Mouse (Mus musculus): ENCODE data around the gene Phf14. TPM values are rescaled to one million over a fixed set of nuclear protein-coding genes. Genes with fewer than 3 reads are reported as not detected.

Gene Phf14
- polyA plus RNA-seq, 1 experiment from 2014 or later = 21.3 TPM

DNA sequence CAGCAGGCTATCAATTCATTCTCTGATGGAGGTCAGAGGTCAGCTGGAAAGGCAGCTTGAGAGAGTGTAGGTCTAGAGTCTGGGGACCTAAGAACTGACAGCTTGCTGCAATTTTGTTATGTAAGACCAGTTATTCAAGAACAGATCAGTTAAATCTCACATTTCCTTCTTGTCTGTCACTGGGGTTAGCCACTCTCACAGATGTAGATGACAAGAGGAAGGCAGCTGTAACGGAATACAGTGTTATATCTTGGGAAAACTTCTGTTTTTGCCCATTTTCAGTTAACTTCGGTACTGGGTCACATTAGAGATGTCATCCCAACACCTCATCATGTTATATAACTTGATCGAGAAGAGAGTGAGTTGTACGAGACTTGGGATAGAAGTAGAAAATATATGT is 219.7 kb downstream of the Phf14 start:
- 25% methylated on average over 4 of the region's 4 CpGs for WGBS (ENCODE audit: insufficient replicate concordance)
- no peak for ATAC-seq (ENCODE audit: low read depth)

More for the DNA sequence above, 219.7 kb downstream of the Phf14 start:
- Histone ChIP-seq H3K4me2 (no peak overlapping the region), H3K4me1 (replicated peaks) (0 out of 2 replicates have a peak, but pooled peaks cover 3% of the 10 kb centered on the region), H3K4me3 (replicated peaks) (no peak overlapping the region), H3K27me3 (no peaks in the 10 kb centered on the region), H3K27ac (no peak overlapping the region), H3K9ac (no peak overlapping the region), H3K36me3 (no peaks in the 10 kb centered on the region), H3K9me3 (replicated peaks) (no peaks in the 10 kb centered on the region)
- no peak for DNase-seq

Other genes with a start within 250 kb of the Phf14 start
- 582 and 608 TPM in 2 replicates for gene Ndufa4, start 312 bp upstream of the Phf14 start, polyA plus RNA-seq (2015; fragmentation: Nextera tagmentation; extraction: Ambion mirVana)

Data from liver, embryonic 13.5 days (tissue).